Mouse (Mus musculus): ENCODE measurements at regions not wholly inside any gene's neighbourhood (a gene's known extent, or its start where the extent isn't known, plus 50 kb on each side); places are given as distances from the start of the nearest gene placed in this dataset.

- no peaks in the 10 kb centered on the region for H3K36me3 ChIP-seq (ENCODE audit: control insufficient read depth, insufficient read depth, low read length)
- WGBS = 42% methylated on average over 7 of the region's 7 CpGs
- no peak overlapping the region for H3K27ac ChIP-seq (ENCODE audit: low read depth, low read length)
- no peaks in the 10 kb centered on the region for H3K27me3 ChIP-seq (replicated peaks; ENCODE audit: control insufficient read depth, insufficient read depth, low read length)
- no peak for ATAC-seq (replicated peaks; ENCODE audit: low FRiP score)
- no peak overlapping the region for H3K4me3 ChIP-seq (ENCODE audit: low read depth, low read length)
- no peak overlapping the region for H3K9ac ChIP-seq (ENCODE audit: low read depth, low read length)
- no peaks in the 10 kb centered on the region for H3K9me3 ChIP-seq (ENCODE audit: control insufficient read depth, low read length)
- no peak overlapping the region for H3K4me2 ChIP-seq
- no peak for DNase-seq (ENCODE audit: low spot score)
- H3K4me1 ChIP-seq (replicated peaks; ENCODE audit: control insufficient read depth, insufficient read depth, low read length) = no peaks in the 10 kb centered on the region
Observed at GRCm38 (mm10) chr14:37276728-37277695, 141.9 kb upstream of the Ghitm start.

GRCm38 (mm10) chr14:37272063-37272462 is 137.0 kb upstream of the Ghitm start:
- H3K36me3 ChIP-seq (ENCODE audit: control insufficient read depth, insufficient read depth, low read length) = no peaks in the 10 kb centered on the region
- ATAC-seq (replicated peaks; ENCODE audit: low FRiP score) = no peak
- no peaks in the 10 kb centered on the region for H3K27me3 ChIP-seq (replicated peaks; ENCODE audit: control insufficient read depth, insufficient read depth, low read length)
- no peaks in the 10 kb centered on the region for H3K4me1 ChIP-seq (replicated peaks; ENCODE audit: control insufficient read depth, insufficient read depth, low read length)
- no peak for DNase-seq (ENCODE audit: low spot score)
- WGBS = 72% methylated on average over 2 of the region's 2 CpGs
- no peak overlapping the region for H3K27ac ChIP-seq (ENCODE audit: low read depth, low read length)
- H3K9ac ChIP-seq (ENCODE audit: low read depth, low read length) = no peak overlapping the region
- H3K4me3 ChIP-seq (ENCODE audit: low read depth, low read length) = no peak overlapping the region
- no peak overlapping the region for H3K4me2 ChIP-seq
- no peaks in the 10 kb centered on the region for H3K9me3 ChIP-seq (ENCODE audit: control insufficient read depth, low read length)

- Histone ChIP-seq H3K27me3 (replicated peaks; ENCODE audit: control insufficient read depth, insufficient read depth, low read length) (no peaks in the 10 kb centered on the region), H3K36me3 (ENCODE audit: control insufficient read depth, insufficient read depth, low read length) (no peaks in the 10 kb centered on the region), H3K27ac (ENCODE audit: low read depth, low read length) (no peak overlapping the region)
Observed at GRCm38 (mm10) chr14:37271015-37271933, 136.2 kb upstream of the Ghitm start.

GRCm38 (mm10) chr14:37269920-37270319 is 134.8 kb upstream of the Ghitm start:
- Histone ChIP-seq H3K4me3 (ENCODE audit: low read depth, low read length) (no peak overlapping the region), H3K36me3 (ENCODE audit: control insufficient read depth, insufficient read depth, low read length) (no peaks in the 10 kb centered on the region), H3K9me3 (ENCODE audit: control insufficient read depth, low read length) (no peaks in the 10 kb centered on the region), H3K4me2 (no peak overlapping the region), H3K27me3 (replicated peaks; ENCODE audit: control insufficient read depth, insufficient read depth, low read length) (no peaks in the 10 kb centered on the region), H3K4me1 (replicated peaks; ENCODE audit: control insufficient read depth, insufficient read depth, low read length) (no peaks in the 10 kb centered on the region), H3K27ac (ENCODE audit: low read depth, low read length) (no peak overlapping the region), H3K9ac (ENCODE audit: low read depth, low read length) (no peak overlapping the region)
- ATAC-seq (replicated peaks; ENCODE audit: low FRiP score) (no peak), DNase-seq (ENCODE audit: low spot score) (no peak)
- WGBS = 39% methylated on average over 2 of the region's 2 CpGs

More at GRCm38 (mm10) chr14:37271015-37271933, 136.2 kb upstream of the Ghitm start:
- DNase-seq (ENCODE audit: low spot score) = peak; percentile 30
- H3K4me2 ChIP-seq = no peak overlapping the region
- no peaks in the 10 kb centered on the region for H3K4me1 ChIP-seq (replicated peaks; ENCODE audit: control insufficient read depth, insufficient read depth, low read length)
- H3K4me3 ChIP-seq (ENCODE audit: low read depth, low read length) = no peak overlapping the region
- no peak for ATAC-seq (replicated peaks; ENCODE audit: low FRiP score)
- 54% methylated on average over 6 of the region's 6 CpGs for WGBS
- no peaks in the 10 kb centered on the region for H3K9me3 ChIP-seq (ENCODE audit: control insufficient read depth, low read length)
- H3K9ac ChIP-seq (ENCODE audit: low read depth, low read length) = no peak overlapping the region

- Histone ChIP-seq H3K4me1 (replicated peaks; ENCODE audit: control insufficient read depth, insufficient read depth, low read length) (no peaks in the 10 kb centered on the region), H3K4me2 (no peak overlapping the region), H3K4me3 (ENCODE audit: low read depth, low read length) (no peak overlapping the region), H3K36me3 (ENCODE audit: control insufficient read depth, insufficient read depth, low read length) (no peaks in the 10 kb centered on the region), H3K27me3 (replicated peaks; ENCODE audit: control insufficient read depth, insufficient read depth, low read length) (no peaks in the 10 kb centered on the region), H3K9me3 (ENCODE audit: control insufficient read depth, low read length) (no peaks in the 10 kb centered on the region), H3K9ac (ENCODE audit: low read depth, low read length) (no peak overlapping the region), H3K27ac (ENCODE audit: low read depth, low read length) (no peak overlapping the region)
- 49% methylated on average over 4 of the region's 4 CpGs for WGBS
- ATAC-seq (replicated peaks; ENCODE audit: low FRiP score) (0 out of 2 replicates have a peak, but pooled peaks have one; percentile 26), DNase-seq (ENCODE audit: low spot score) (peak; percentile 33)
Observed at GRCm38 (mm10) chr14:37238632-37239032, 103.6 kb upstream of the Ghitm start.

GRCm38 (mm10) chr14:37237191-37237590 is 102.1 kb upstream of the Ghitm start:
- WGBS = 78% methylated on average over 5 of the region's 5 CpGs
- no peak overlapping the region for H3K27ac ChIP-seq (ENCODE audit: low read depth, low read length)
- H3K36me3 ChIP-seq (ENCODE audit: control insufficient read depth, insufficient read depth, low read length) = no peaks in the 10 kb centered on the region
- H3K4me2 ChIP-seq = no peak overlapping the region
- no peaks in the 10 kb centered on the region for H3K4me1 ChIP-seq (replicated peaks; ENCODE audit: control insufficient read depth, insufficient read depth, low read length)
- no peak overlapping the region for H3K9ac ChIP-seq (ENCODE audit: low read depth, low read length)
- H3K27me3 ChIP-seq (replicated peaks; ENCODE audit: control insufficient read depth, insufficient read depth, low read length) = no peaks in the 10 kb centered on the region
- no peak overlapping the region for H3K4me3 ChIP-seq (ENCODE audit: low read depth, low read length)
- ATAC-seq (replicated peaks; ENCODE audit: low FRiP score) = no peak
- DNase-seq (ENCODE audit: low spot score) = no peak
- no peaks in the 10 kb centered on the region for H3K9me3 ChIP-seq (ENCODE audit: control insufficient read depth, low read length)

GRCm38 (mm10) chr14:37208256-37208655 is 73.2 kb upstream of the Ghitm start:
- Histone ChIP-seq H3K9me3 (ENCODE audit: control insufficient read depth, low read length) (no peaks in the 10 kb centered on the region), H3K9ac (ENCODE audit: low read depth, low read length) (no peak overlapping the region), H3K27ac (ENCODE audit: low read depth, low read length) (no peak overlapping the region), H3K4me3 (ENCODE audit: low read depth, low read length) (no peak overlapping the region), H3K36me3 (ENCODE audit: control insufficient read depth, insufficient read depth, low read length) (no peaks in the 10 kb centered on the region), H3K4me2 (no peak overlapping the region), H3K4me1 (replicated peaks; ENCODE audit: control insufficient read depth, insufficient read depth, low read length) (no peaks in the 10 kb centered on the region), H3K27me3 (replicated peaks; ENCODE audit: control insufficient read depth, insufficient read depth, low read length) (no peaks in the 10 kb centered on the region)
- no peak for DNase-seq (ENCODE audit: low spot score)
- ATAC-seq (replicated peaks; ENCODE audit: low FRiP score) = no peak

- no peak overlapping the region for H3K9ac ChIP-seq (ENCODE audit: low read depth, low read length)
- H3K36me3 ChIP-seq (ENCODE audit: control insufficient read depth, insufficient read depth, low read length) = no peaks in the 10 kb centered on the region
- no peaks in the 10 kb centered on the region for H3K9me3 ChIP-seq (ENCODE audit: control insufficient read depth, low read length)
- no peaks in the 10 kb centered on the region for H3K4me1 ChIP-seq (replicated peaks; ENCODE audit: control insufficient read depth, insufficient read depth, low read length)
- ATAC-seq (replicated peaks; ENCODE audit: low FRiP score) (no peak), DNase-seq (ENCODE audit: low spot score) (no peak)
- H3K27ac ChIP-seq (ENCODE audit: low read depth, low read length) = no peak overlapping the region
- no peak overlapping the region for H3K4me2 ChIP-seq
- 72% methylated on average over 5 of the region's 5 CpGs for WGBS
- H3K4me3 ChIP-seq (ENCODE audit: low read depth, low read length) = no peak overlapping the region
- no peaks in the 10 kb centered on the region for H3K27me3 ChIP-seq (replicated peaks; ENCODE audit: control insufficient read depth, insufficient read depth, low read length)
Observed at GRCm38 (mm10) chr14:37189795-37190194, 54.7 kb upstream of the Ghitm start.

Data from liver, embryonic 11.5 days (tissue).